ENCODE assay signal across 30 mouse cellular contexts in genomic region chr3:35988031-35988430, GRCm38 (mm10).
"Had no signal": no experiment of that assay in that cellular context is flagged by ENCODE, and none has a peak within 500 bp of the region (broad histone marks: within the 10 kb centered on the region; RNA-seq: fewer than 3 reads in every experiment).

No protein-coding gene starts in this region.

- H3K27me3 ChIP-seq: heart, embryonic 12.5 days; heart, embryonic 13.5 days; heart, embryonic 15.5 days; hindbrain, embryonic 12.5 days; hindbrain, embryonic 13.5 days; hindbrain, embryonic 15.5 days; intestine, embryonic 15.5 days; kidney, embryonic 15.5 days had no signal

- H3K4me1 ChIP-seq: heart, embryonic 13.5 days; hindbrain, embryonic 10.5 days; hindbrain, embryonic 12.5 days; hindbrain, embryonic 13.5 days; hindbrain, embryonic 15.5 days; intestine, embryonic 15.5 days; kidney, embryonic 15.5 days had no signal

- H3K4me3 ChIP-seq: heart, embryonic 12.5 days; heart, embryonic 13.5 days; heart, embryonic 15.5 days; hindbrain, embryonic 10.5 days; hindbrain, embryonic 12.5 days; hindbrain, embryonic 13.5 days; hindbrain, embryonic 15.5 days; intestine, embryonic 15.5 days; kidney, embryonic 15.5 days; layer of hippocampus, adult 2 months; left cerebral cortex, adult 2 months had no signal

- DNase-seq: heart, postnatal 10 days; heart, postnatal 14 days; heart, postnatal 36 days; heart, postnatal 4 days; kidney, adult 11 months; kidney, adult 18-20 months; kidney, adult 2 months; kidney, adult 8-10 months; kidney, adult 9 months; kidney, postnatal 10 days; kidney, postnatal 14 days; kidney, postnatal 25 days; kidney, postnatal 36 days; kidney, postnatal 4 days; layer of hippocampus, adult 9-11 months; layer of hippocampus, postnatal 36 days had no signal

- H3K9me3 ChIP-seq: heart, embryonic 12.5 days; heart, embryonic 13.5 days; heart, embryonic 15.5 days; hindbrain, embryonic 10.5 days; hindbrain, embryonic 12.5 days; hindbrain, embryonic 13.5 days; hindbrain, embryonic 15.5 days; intestine, embryonic 15.5 days; kidney, embryonic 15.5 days had no signal

- H3K27ac ChIP-seq: heart, embryonic 13.5 days; heart, embryonic 15.5 days; hindbrain, embryonic 10.5 days; hindbrain, embryonic 12.5 days; hindbrain, embryonic 13.5 days; hindbrain, embryonic 14.5 days; hindbrain, embryonic 15.5 days; hindbrain, postnatal 0 days; intestine, embryonic 15.5 days; kidney, embryonic 15.5 days; kidney, postnatal 0 days; layer of hippocampus, adult 2 months; left cerebral cortex, adult 2 months had no signal
